Mouse (Mus musculus): ENCODE results near the gene Ptprh. TPM values are rescaled to one million over a fixed set of nuclear protein-coding genes. Genes with fewer than 3 reads are reported as not detected.

The Ptprh gene
- polyA plus RNA-seq (2012; rRNA removed), result 1.4 TPM in 2 replicates

GRCm38 (mm10) chr7:4603873-4604272, at the start of gene Ptprh:
Gene Ptprh (minus strand): TSS chr7:4604041.
- Histone ChIP-seq H3K4me3 (replicated peaks; ENCODE audit: insufficient read depth, low read depth, low read length) (no peak within 1 kb of the TSS), H3K27me3 (ENCODE audit: control insufficient read depth, insufficient read depth, low read length) (no peaks in the 10 kb centered on the region), H3K4me1 (ENCODE audit: control insufficient read depth, insufficient read depth, low read length) (no peaks in the 10 kb centered on the region), H3K27ac (ENCODE audit: insufficient read depth, low read length) (no peak within 1 kb of the TSS)
- 82% methylated on average over 6 of the region's 6 CpGs for WGBS
- no peak for DNase-seq
- no peak for TF ChIP-seq POLR2A (IDR thresholded peaks at IDR 0.05; ENCODE audit: borderline replicate concordance, insufficient read depth, low read length)
- no peak for TF ChIP-seq CTCF (IDR thresholded peaks at IDR 0.05; ENCODE audit: borderline replicate concordance, insufficient read depth, low read depth, low read length)

DNA sequence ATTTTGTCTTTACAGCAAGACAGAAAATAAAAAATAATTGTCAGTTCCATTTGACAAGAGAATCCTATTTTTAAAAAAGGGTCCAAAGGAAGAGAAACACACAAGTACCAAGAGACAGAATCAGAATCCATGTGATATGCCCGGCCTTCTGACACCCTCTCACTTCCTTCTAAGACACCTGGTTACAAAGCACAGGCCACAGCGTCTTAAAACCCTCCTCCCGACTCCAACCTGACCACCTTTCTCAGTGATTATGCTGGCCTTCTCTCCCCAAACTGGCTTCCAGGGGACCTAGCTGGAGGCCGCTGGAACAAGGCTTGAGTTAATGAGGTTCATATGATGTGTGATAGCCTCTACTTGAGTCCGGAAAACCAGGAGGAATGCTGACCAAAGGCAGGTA, 49.5 kb upstream of the Ptprh start:
- no peak for DNase-seq
- WGBS, result 77% methylated on average over 5 of the region's 5 CpGs
- Histone ChIP-seq H3K4me3 (replicated peaks; ENCODE audit: insufficient read depth, low read depth, low read length) (no peak overlapping the region), H3K27ac (ENCODE audit: insufficient read depth, low read length) (no peak overlapping the region), H3K27me3 (ENCODE audit: control insufficient read depth, insufficient read depth, low read length) (no peaks in the 10 kb centered on the region), H3K4me1 (ENCODE audit: control insufficient read depth, insufficient read depth, low read length) (peaks cover 16% of the 10 kb centered on the region)
- no peak for TF ChIP-seq POLR2A (IDR thresholded peaks at IDR 0.05; ENCODE audit: borderline replicate concordance, insufficient read depth, low read length)
- TF ChIP-seq CTCF (IDR thresholded peaks at IDR 0.05; ENCODE audit: borderline replicate concordance, insufficient read depth, low read depth, low read length), result no peak

DNA sequence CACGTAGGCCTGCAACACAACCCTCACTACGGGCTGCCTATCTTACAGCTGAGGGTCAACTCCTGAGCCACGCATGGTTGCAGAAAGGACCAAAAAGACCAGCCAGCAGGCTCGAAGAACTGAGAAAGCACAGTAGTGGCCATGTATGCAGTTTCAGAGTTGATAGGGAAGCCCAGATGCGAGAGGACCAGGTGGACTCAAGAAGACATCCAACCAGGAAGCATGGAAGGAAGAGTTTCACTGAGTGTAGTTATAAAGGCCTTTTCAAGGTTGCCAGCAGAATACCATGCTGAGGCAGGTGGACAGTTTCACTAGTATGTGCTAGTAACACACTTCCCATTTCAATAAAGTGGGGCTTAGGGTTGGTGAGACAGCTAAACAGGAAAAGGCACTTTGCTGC, 48.9 kb upstream of the Ptprh start:
- no peak overlapping the region for H3K27ac ChIP-seq (ENCODE audit: insufficient read depth, low read length)
- no peaks in the 10 kb centered on the region for H3K27me3 ChIP-seq (ENCODE audit: control insufficient read depth, insufficient read depth, low read length)
- 84% methylated on average over 5 of the region's 5 CpGs for WGBS
- no peak for DNase-seq
- peaks cover 16% of the 10 kb centered on the region for H3K4me1 ChIP-seq (ENCODE audit: control insufficient read depth, insufficient read depth, low read length)
- H3K4me3 ChIP-seq (replicated peaks; ENCODE audit: insufficient read depth, low read depth, low read length), result no peak overlapping the region
- TF ChIP-seq POLR2A (IDR thresholded peaks at IDR 0.05; ENCODE audit: borderline replicate concordance, insufficient read depth, low read length), result no peak
- TF ChIP-seq CTCF (IDR thresholded peaks at IDR 0.05; ENCODE audit: borderline replicate concordance, insufficient read depth, low read depth, low read length), result no peak

- Histone ChIP-seq H3K4me3 (replicated peaks; ENCODE audit: insufficient read depth, low read depth, low read length) (no peak overlapping the region), H3K27me3 (ENCODE audit: control insufficient read depth, insufficient read depth, low read length) (no peaks in the 10 kb centered on the region), H3K27ac (ENCODE audit: insufficient read depth, low read length) (no peak overlapping the region), H3K4me1 (ENCODE audit: control insufficient read depth, insufficient read depth, low read length) (peaks cover 16% of the 10 kb centered on the region)
- WGBS, result 73% methylated on average over 8 of the region's 8 CpGs
- TF ChIP-seq CTCF (IDR thresholded peaks at IDR 0.05; ENCODE audit: borderline replicate concordance, insufficient read depth, low read depth, low read length) (no peak), POLR2A (IDR thresholded peaks at IDR 0.05; ENCODE audit: borderline replicate concordance, insufficient read depth, low read length) (no peak)
- DNase-seq, result no peak
These were observed 47.7 kb upstream of the Ptprh start for GRCm38 (mm10) chr7:4651581-4651980.

- no peak for DNase-seq
- H3K4me3 ChIP-seq (replicated peaks; ENCODE audit: insufficient read depth, low read depth, low read length), result no peak overlapping the region
- TF ChIP-seq CTCF (IDR thresholded peaks at IDR 0.05; ENCODE audit: borderline replicate concordance, insufficient read depth, low read depth, low read length), result no peak
- TF ChIP-seq POLR2A (IDR thresholded peaks at IDR 0.05; ENCODE audit: borderline replicate concordance, insufficient read depth, low read length), result no peak
- no peak overlapping the region for H3K27ac ChIP-seq (ENCODE audit: insufficient read depth, low read length)
- H3K4me1 ChIP-seq (ENCODE audit: control insufficient read depth, insufficient read depth, low read length), result peaks cover 16% of the 10 kb centered on the region
- H3K27me3 ChIP-seq (ENCODE audit: control insufficient read depth, insufficient read depth, low read length), result no peaks in the 10 kb centered on the region
- 59% methylated on average over 2 of the region's 2 CpGs for WGBS
These were observed 44.2 kb upstream of the Ptprh start for GRCm38 (mm10) chr7:4647992-4648391.

- 54% methylated on average over 6 of the region's 6 CpGs for WGBS
- Histone ChIP-seq H3K27me3 (ENCODE audit: control insufficient read depth, insufficient read depth, low read length) (no peaks in the 10 kb centered on the region), H3K4me3 (replicated peaks; ENCODE audit: insufficient read depth, low read depth, low read length) (no peak overlapping the region), H3K4me1 (ENCODE audit: control insufficient read depth, insufficient read depth, low read length) (peaks cover 11% of the 10 kb centered on the region), H3K27ac (ENCODE audit: insufficient read depth, low read length) (no peak overlapping the region)
- TF ChIP-seq CTCF (IDR thresholded peaks at IDR 0.05; ENCODE audit: borderline replicate concordance, insufficient read depth, low read depth, low read length) (no peak), POLR2A (IDR thresholded peaks at IDR 0.05; ENCODE audit: borderline replicate concordance, insufficient read depth, low read length) (no peak)
- DNase-seq, result no peak
These were observed 43.5 kb upstream of the Ptprh start for GRCm38 (mm10) chr7:4647291-4647690.

DNA sequence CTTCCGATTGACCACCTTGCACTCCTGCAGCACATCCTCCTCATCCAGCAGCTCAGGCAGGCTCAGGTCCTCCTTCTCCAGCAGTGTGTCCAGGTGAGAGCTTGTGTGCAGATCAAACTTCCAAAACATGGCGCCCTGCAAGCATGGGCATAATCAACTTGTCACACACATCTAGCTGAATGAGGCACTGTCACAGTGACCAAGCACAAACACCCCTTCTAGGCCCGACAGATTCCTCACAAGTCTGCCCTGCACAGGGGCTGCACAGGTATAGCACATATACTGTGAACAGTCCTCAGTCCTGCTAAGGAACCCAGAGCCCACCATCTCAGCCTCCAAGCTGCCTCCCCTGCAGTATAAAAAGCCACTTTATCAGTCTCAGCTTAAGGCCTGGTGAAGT, 43.0 kb upstream of the Ptprh start:
- Histone ChIP-seq H3K27me3 (ENCODE audit: control insufficient read depth, insufficient read depth, low read length) (no peaks in the 10 kb centered on the region), H3K4me1 (ENCODE audit: control insufficient read depth, insufficient read depth, low read length) (peaks cover 7% of the 10 kb centered on the region), H3K4me3 (replicated peaks; ENCODE audit: insufficient read depth, low read depth, low read length) (no peak overlapping the region), H3K27ac (ENCODE audit: insufficient read depth, low read length) (no peak overlapping the region)
- TF ChIP-seq CTCF (IDR thresholded peaks at IDR 0.05; ENCODE audit: borderline replicate concordance, insufficient read depth, low read depth, low read length), result no peak
- TF ChIP-seq POLR2A (IDR thresholded peaks at IDR 0.05; ENCODE audit: borderline replicate concordance, insufficient read depth, low read length), result no peak
- DNase-seq, result no peak
- 86% methylated on average over 3 of the region's 3 CpGs for WGBS

DNA sequence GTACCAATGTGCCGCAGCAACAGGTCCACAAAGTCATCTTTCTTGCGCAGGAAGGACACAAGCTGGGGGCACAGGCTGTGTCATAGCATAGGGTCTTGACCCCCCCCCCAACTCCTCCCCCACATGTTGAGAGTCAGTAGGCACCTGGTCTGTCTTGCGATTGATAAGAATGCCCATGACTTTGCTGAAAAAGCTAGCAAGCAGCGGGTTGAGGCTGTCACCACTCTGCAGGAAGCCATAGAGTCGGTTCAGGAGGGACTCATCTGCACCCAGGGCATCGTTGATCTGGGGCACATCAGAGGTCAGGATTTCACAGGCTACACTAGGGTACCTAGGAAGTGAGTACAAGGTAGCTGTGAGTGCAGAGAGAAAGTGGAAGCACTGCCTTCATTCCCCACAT, 39.4 kb upstream of the Ptprh start:
- no peak overlapping the region for H3K4me3 ChIP-seq (replicated peaks; ENCODE audit: insufficient read depth, low read depth, low read length)
- 89% methylated on average over 6 of the region's 6 CpGs for WGBS
- no peaks in the 10 kb centered on the region for H3K27me3 ChIP-seq (ENCODE audit: control insufficient read depth, insufficient read depth, low read length)
- DNase-seq, result no peak
- TF ChIP-seq POLR2A (IDR thresholded peaks at IDR 0.05; ENCODE audit: borderline replicate concordance, insufficient read depth, low read length), result no peak
- no peak for TF ChIP-seq CTCF (IDR thresholded peaks at IDR 0.05; ENCODE audit: borderline replicate concordance, insufficient read depth, low read depth, low read length)
- no peak overlapping the region for H3K27ac ChIP-seq (ENCODE audit: insufficient read depth, low read length)
- no peaks in the 10 kb centered on the region; the same call in 1 of the 2 replicates for H3K4me1 ChIP-seq (ENCODE audit: control insufficient read depth, insufficient read depth, low read length)

All from cerebellum, adult 2 months (tissue).